Mouse (Mus musculus) liver, adult 2 months (tissue): Measurements from ENCODE around the gene Anapc15.

Source experiments
- CTCF ChIP-seq: fragments of 200-500 bp; IDR thresholded peaks from 2 replicates; pipeline ENCODE4 v1.5.1; 2011; ENCODE audit warnings: low read depth, low read length, control low read depth
- POLR2A ChIP-seq: fragments of 200-500 bp; IDR thresholded peaks from 2 replicates; pipeline ENCODE4 v1.6.1; 2011; ENCODE audit warnings: low read length, control low read depth; ENCODE audit not compliant: insufficient read depth; ENCODE audit errors: extremely low read depth

GRCm38 (mm10) chr7:101831437-101831836 lies 32.1 kb upstream of the Anapc15 start:
- no peak for TF ChIP-seq CTCF
- no peak for TF ChIP-seq POLR2A
